Mouse (Mus musculus): ENCODE results near the gene Npm1.

DNA sequence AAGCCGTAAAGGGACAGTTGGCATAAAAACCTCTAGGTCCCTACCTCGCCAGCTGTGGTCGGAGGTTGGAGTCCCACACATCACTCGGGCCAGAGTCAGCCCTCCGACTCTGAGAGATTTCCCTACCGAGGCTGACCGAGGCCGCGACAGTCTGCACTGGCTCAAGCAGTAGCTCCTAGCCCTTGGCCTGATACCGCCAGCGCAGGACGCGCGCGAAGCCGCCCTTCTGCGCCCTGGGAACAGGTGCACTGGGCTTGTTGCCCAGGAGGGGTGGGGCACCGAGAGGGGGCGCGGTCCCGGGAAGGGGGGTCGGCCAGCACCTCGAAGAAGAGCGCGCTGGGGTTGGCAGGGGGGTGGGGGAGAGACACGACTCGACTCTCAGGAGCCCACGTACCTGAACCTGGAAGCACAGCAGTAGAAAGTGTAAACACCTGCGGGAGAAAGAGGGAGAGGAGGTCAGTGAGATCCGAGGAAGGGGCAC, 16.3 kb downstream of the Npm1 start:
- TF ChIP-seq CTCF (IDR thresholded peaks at IDR 0.05; ENCODE audit: insufficient read depth, low read length): no peak
- TF ChIP-seq POLR2A (IDR thresholded peaks at IDR 0.05; ENCODE audit: borderline replicate concordance, extremely low read depth, low read depth, low read length): no peak
